In genomic region chr2:71388951-71389763, GRCm38 (mm10) we compare ENCODE assay signal across 8 mouse cellular contexts. TPM values are rescaled to one million over a fixed set of nuclear protein-coding genes. Genes with fewer than 3 reads are reported as not detected.
DNase-seq lines count a peak whose midpoint lies in the region; ATAC-seq lines count a peak whose summit lies in the region.

Gene Hat1 (plus strand): TSS chr2:71388958.

- peak within 1 kb of the TSS; percentile 78 for H3K9ac ChIP-seq in hindbrain, embryonic 16.5 days (ENCODE audit: low read depth, low read length)

- peak within 1 kb of the TSS; percentile 69 for H3K4me2 ChIP-seq in hindbrain, embryonic 16.5 days (ENCODE audit: low read length)

- peak within 1 kb of the TSS; percentile 90 for H3K4me3 ChIP-seq in hindbrain, embryonic 16.5 days (ENCODE audit: low read length)
- H3K4me3 ChIP-seq in macrophage (ENCODE audit: inconsistent target) = peak within 1 kb of the TSS; percentile 73

- H3K27ac ChIP-seq in hindbrain, embryonic 16.5 days (ENCODE audit: low read depth, low read length) = peak within 1 kb of the TSS; percentile 63
- peak within 1 kb of the TSS; percentile 66 for H3K27ac ChIP-seq in macrophage

- under 1% methylated on average over 49 of the region's 66 CpGs for WGBS in hindbrain, embryonic 16.5 days
- under 1% methylated on average over 66 of the region's 66 CpGs for WGBS in macrophage (ENCODE audit: missing documents)

- DNase-seq in T-cell, adult 2 months (ENCODE audit: low spot score) = peak; percentile 96
- peak; percentile 90 to 94 for DNase-seq in cerebellum, postnatal 36 days
- DNase-seq in frontal cortex, postnatal 36 days (ENCODE audit: low spot score in 2 of 2) = peak; percentile 94 to 96
- DNase-seq in left cerebral cortex, adult 18-20 months (ENCODE audit: low spot score in 2 of 2) = peak; percentile 96 to 97
- DNase-seq in right cerebral cortex, adult 18-20 months = peak; percentile 97
- DNase-seq in urinary bladder, postnatal 10 days (ENCODE audit: low spot score) = peak; percentile 88

- ATAC-seq in hindbrain, embryonic 16.5 days = peak; percentile 100

- no peaks in the 10 kb centered on the region for H3K27me3 ChIP-seq in hindbrain, embryonic 16.5 days (replicated peaks; ENCODE audit: control insufficient read depth, insufficient read depth, low read length)

- no peaks in the 10 kb centered on the region for H3K9me3 ChIP-seq in hindbrain, embryonic 16.5 days (ENCODE audit: control insufficient read depth, low read length)

- peaks cover 3% of the 10 kb centered on the region; the same call in 1 of the 2 replicates for H3K36me3 ChIP-seq in hindbrain, embryonic 16.5 days (ENCODE audit: control insufficient read depth, insufficient read depth, low read length)
- no peaks in the 10 kb centered on the region for H3K36me3 ChIP-seq in macrophage (ENCODE audit: inconsistent target)

- peaks cover 40% of the 10 kb centered on the region for H3K79me2 ChIP-seq in macrophage (ENCODE audit: inconsistent target)

- peaks cover 9% of the 10 kb centered on the region for H3K4me1 ChIP-seq in hindbrain, embryonic 16.5 days (ENCODE audit: control insufficient read depth, insufficient read depth, low read depth, low read length)

RNA-seq across cellular contexts. Expression of gene Hat1, which starts in this region (rescaled TPM):
- 52.2 and 54.8 TPM in 2 replicates for polyA plus RNA-seq in hindbrain, embryonic 16.5 days (2015; fragmentation: Nextera tagmentation; extraction: Ambion mirVana)
- total RNA-seq in left cerebral cortex, adult 18-20 months (2021) = 10 to 100 TPM; 20.5 to 20.8 TPM
- total RNA-seq in macrophage (2018; cell fraction: chromatin; rRNA removed) = 10 to 100 TPM; 23.0 to 85.1 (median 46.9) TPM
- 10 to 100 TPM; 30.5 to 81.7 (median 57.6) TPM for total RNA-seq in macrophage (2018; cell fraction: cytosol; rRNA removed)
- 10 to 100 TPM; 21.8 to 73.4 (median 48.9) TPM for total RNA-seq in macrophage (2018; cell fraction: nucleus; rRNA removed)
- polyA plus RNA-seq in macrophage (2018) = 34.4 to 91.9 TPM (median 56.0 TPM) in 3 replicates

Comparison
In these comparisons a context has a peak if more than half of its experiments do, and no peak if none do; other contexts are left out.
1. Peak in every context shown above with its lines: DNase-seq, ATAC-seq, H3K4me3 ChIP-seq and H3K27ac ChIP-seq.